Mouse (Mus musculus) inflammation-experienced regulatory T-cells, adult 16 weeks (primary cell): ENCODE measurements around the gene Kdelc2. TPM values are rescaled to one million over a fixed set of nuclear protein-coding genes. Genes with fewer than 3 reads are reported as not detected.

Experiments
- polyA plus RNA-seq: library from polyadenylated mRNA; unstranded; fragments of 100-300 nt; shearing (Covaris generic); gene quantifications from one replicate; pipeline ENCODE4 v1.2.1, GENCODE M21; 2017

Kdelc2 gene
- 3.2 TPM for polyA plus RNA-seq

DNA sequence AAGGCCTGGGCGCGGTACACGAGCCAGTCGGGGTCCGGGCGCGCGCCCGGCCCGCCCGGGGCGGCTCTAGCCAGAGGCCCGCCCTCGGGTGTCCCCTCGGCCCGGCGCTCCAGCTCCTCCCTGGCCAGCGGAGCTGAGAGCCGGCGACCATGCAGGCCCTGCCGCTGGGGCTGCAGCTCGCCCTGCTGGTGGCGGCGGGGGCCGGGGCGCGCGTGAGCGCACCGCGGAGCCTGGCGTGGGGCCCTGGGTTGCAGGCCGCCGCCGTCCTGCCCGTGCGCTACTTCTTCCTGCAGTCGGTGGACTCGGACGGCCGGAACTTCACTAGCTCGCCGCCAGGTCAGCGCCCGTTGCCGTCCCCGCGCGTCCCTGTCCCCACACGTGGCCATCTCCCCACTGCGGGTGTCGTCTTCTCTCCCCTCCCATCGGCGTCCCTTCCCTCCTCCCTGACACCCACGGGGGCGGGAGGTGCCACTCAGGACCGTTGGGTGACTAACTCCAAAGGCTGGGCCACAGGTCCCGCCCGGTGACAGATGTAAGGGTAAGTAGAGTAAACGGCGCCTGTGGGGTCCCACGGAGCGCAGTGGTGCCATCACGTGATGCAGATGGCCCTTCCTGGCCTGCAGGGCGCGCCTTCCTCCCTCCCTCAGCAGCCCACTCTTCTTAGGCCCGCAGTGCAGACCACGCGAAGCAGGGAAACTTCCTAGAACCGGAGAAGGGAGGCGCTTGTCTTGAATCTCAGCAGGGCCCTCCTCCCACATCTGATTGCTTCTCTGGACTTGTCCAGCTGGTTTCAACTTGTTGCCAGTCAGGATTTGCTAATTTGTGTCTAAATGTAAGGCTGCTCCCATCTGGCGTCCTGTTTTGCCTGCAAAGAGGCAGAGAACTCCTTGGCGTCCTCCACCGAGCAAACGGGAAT lies at the start of gene Kdelc2:
Kdelc2 (plus strand) TSS at position 75 of the 916 bp plus-strand sequence.

DNA sequence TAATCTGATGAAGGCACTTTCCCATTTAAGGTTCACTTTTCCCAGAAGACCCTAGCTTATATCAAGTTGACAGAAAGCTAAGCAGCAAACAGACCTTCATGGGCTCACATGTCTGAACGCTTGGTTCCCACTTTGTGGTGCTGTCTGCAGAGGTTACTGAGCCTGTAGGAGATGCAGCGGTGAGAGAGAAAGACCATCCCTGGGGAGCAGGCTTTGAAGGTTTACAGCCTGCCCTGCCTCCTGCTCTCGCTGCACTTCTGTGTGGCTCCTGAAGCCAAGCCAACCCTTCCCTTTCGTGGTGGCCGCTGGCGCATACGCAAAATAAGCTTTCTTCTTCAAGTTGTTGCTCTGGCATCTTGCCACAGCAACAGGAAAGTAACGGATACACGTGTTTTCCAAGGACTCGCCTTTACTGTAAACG lies 18.5 kb downstream of the Kdelc2 start, which contains the start of gene 4930550C14Rik:
4930550C14Rik (plus strand) TSS at position 35 of the 421 bp plus-strand sequence.

Other genes starting within 250 kb of the Kdelc2 start
- 56.9 TPM for gene Ddx10, start 136.0 kb upstream of the Kdelc2 start, polyA plus RNA-seq
- 0.95 TPM for gene Exph5, start 82.4 kb upstream of the Kdelc2 start, polyA plus RNA-seq
- 0.76 TPM for gene 4930550C14Rik, start 18.3 kb downstream of the Kdelc2 start, polyA plus RNA-seq
- gene Atm, start 152.7 kb downstream of the Kdelc2 start, polyA plus RNA-seq = 41.2 TPM
- gene Npat, start 153.0 kb downstream of the Kdelc2 start, polyA plus RNA-seq = 23.8 TPM
- gene Acat1, start 226.4 kb downstream of the Kdelc2 start, polyA plus RNA-seq = 81.8 TPM